Mouse (Mus musculus): ENCODE results near the gene Colec11. TPM values are rescaled to one million over a fixed set of nuclear protein-coding genes. Genes with fewer than 3 reads are reported as not detected.
A peak's percentile ranks its signal among the peaks of the same experiment; 100 is the strongest.

The Colec11 gene
- polyA plus RNA-seq, 1 experiment from 2014 or later = 0.93 TPM

GRCm38 (mm10) chr12:28625407-28625806 is 2.2 kb upstream of the Colec11 start:
- ATAC-seq (ENCODE audit: low read depth) = no peak
- no peak overlapping the region for H3K27ac ChIP-seq (replicated peaks)
- no peak overlapping the region for H3K4me2 ChIP-seq
- no peaks in the 10 kb centered on the region for H3K9me3 ChIP-seq
- H3K4me3 ChIP-seq = no peak overlapping the region
- WGBS = 85% methylated on average over 7 of the region's 7 CpGs
- H3K27me3 ChIP-seq = no peaks in the 10 kb centered on the region
- H3K4me1 ChIP-seq (replicated peaks) = peaks cover 9% of the 10 kb centered on the region; the same call in 1 of the 2 replicates
- peaks cover 26% of the 10 kb centered on the region for H3K36me3 ChIP-seq
- no peak overlapping the region for H3K9ac ChIP-seq

- H3K27ac ChIP-seq (replicated peaks) = no peak overlapping the region
- no peak overlapping the region for H3K4me3 ChIP-seq
- 87% methylated on average over 2 of the region's 2 CpGs for WGBS
- no peaks in the 10 kb centered on the region for H3K27me3 ChIP-seq
- ATAC-seq (ENCODE audit: low read depth) = no peak
- H3K9me3 ChIP-seq = no peaks in the 10 kb centered on the region
- H3K4me1 ChIP-seq (replicated peaks) = peaks cover 9% of the 10 kb centered on the region; the same call in 1 of the 2 replicates
- no peak overlapping the region for H3K4me2 ChIP-seq
- H3K9ac ChIP-seq = no peak overlapping the region
- H3K36me3 ChIP-seq = peaks cover 14% of the 10 kb centered on the region
Measured at GRCm38 (mm10) chr12:28624251-28624650, 1.1 kb upstream of the Colec11 start.

- no peak overlapping the region for H3K9ac ChIP-seq
Measured at GRCm38 (mm10) chr12:28622641-28623040, 536 bp downstream of the Colec11 start.

GRCm38 (mm10) chr12:28622167-28622532 is 1.0 kb downstream of the Colec11 start:
- ATAC-seq (ENCODE audit: low read depth) = no peak
- WGBS = 52% methylated on average over 5 of the region's 5 CpGs
- H3K4me2 ChIP-seq = no peak overlapping the region
- H3K4me3 ChIP-seq = no peak overlapping the region
- H3K4me1 ChIP-seq (replicated peaks) = peaks cover 9% of the 10 kb centered on the region; the same call in 1 of the 2 replicates
- no peak overlapping the region for H3K27ac ChIP-seq (replicated peaks)
- no peak overlapping the region for H3K9ac ChIP-seq
- H3K36me3 ChIP-seq = no peaks in the 10 kb centered on the region
- no peaks in the 10 kb centered on the region for H3K9me3 ChIP-seq
- no peaks in the 10 kb centered on the region for H3K27me3 ChIP-seq

More at GRCm38 (mm10) chr12:28622641-28623040, 536 bp downstream of the Colec11 start:
- Histone ChIP-seq H3K4me2 (no peak overlapping the region), H3K9me3 (no peaks in the 10 kb centered on the region), H3K4me3 (no peak overlapping the region), H3K27me3 (no peaks in the 10 kb centered on the region), H3K36me3 (no peaks in the 10 kb centered on the region), H3K4me1 (replicated peaks) (peaks cover 9% of the 10 kb centered on the region; the same call in 1 of the 2 replicates), H3K27ac (replicated peaks) (no peak overlapping the region)
- ATAC-seq (ENCODE audit: low read depth) = no peak
- 82% methylated on average over 1 of the region's 1 CpGs for WGBS

- H3K9me3 ChIP-seq = no peaks in the 10 kb centered on the region
- no peak overlapping the region for H3K4me2 ChIP-seq
- no peak overlapping the region for H3K9ac ChIP-seq
- 41% methylated on average over 7 of the region's 7 CpGs for WGBS
- H3K4me3 ChIP-seq = no peak overlapping the region
- H3K27me3 ChIP-seq = no peaks in the 10 kb centered on the region
- no peak overlapping the region for H3K27ac ChIP-seq (replicated peaks)
- no peak for ATAC-seq (ENCODE audit: low read depth)
- H3K4me1 ChIP-seq (replicated peaks) = peaks cover 9% of the 10 kb centered on the region; the same call in 1 of the 2 replicates
- H3K36me3 ChIP-seq = no peaks in the 10 kb centered on the region
Measured at GRCm38 (mm10) chr12:28621451-28622166, 1.6 kb downstream of the Colec11 start.

GRCm38 (mm10) chr12:28617297-28617696 is 5.9 kb downstream of the Colec11 start:
- 61% methylated on average over 4 of the region's 4 CpGs for WGBS
- no peaks in the 10 kb centered on the region for H3K36me3 ChIP-seq
- no peak overlapping the region for H3K4me2 ChIP-seq
- H3K4me1 ChIP-seq (replicated peaks) = peaks cover 12% of the 10 kb centered on the region; the same call in 1 of the 2 replicates
- H3K27me3 ChIP-seq = no peaks in the 10 kb centered on the region
- H3K4me3 ChIP-seq = no peak overlapping the region
- H3K27ac ChIP-seq (replicated peaks) = no peak overlapping the region
- no peaks in the 10 kb centered on the region for H3K9me3 ChIP-seq
- H3K9ac ChIP-seq = no peak overlapping the region
- ATAC-seq (ENCODE audit: low read depth) = no peak

- no peak overlapping the region for H3K4me3 ChIP-seq
- ATAC-seq (ENCODE audit: low read depth) = no peak
- H3K36me3 ChIP-seq = no peaks in the 10 kb centered on the region
- H3K27me3 ChIP-seq = no peaks in the 10 kb centered on the region
- H3K4me1 ChIP-seq (replicated peaks) = 0 out of 2 replicates have a peak, but pooled peaks cover 3% of the 10 kb centered on the region
- H3K9ac ChIP-seq = no peak overlapping the region
- no peaks in the 10 kb centered on the region for H3K9me3 ChIP-seq
- 82% methylated on average over 7 of the region's 7 CpGs for WGBS
- H3K4me2 ChIP-seq = no peak overlapping the region
- H3K27ac ChIP-seq (replicated peaks) = no peak overlapping the region
Measured at GRCm38 (mm10) chr12:28614401-28614800, 8.8 kb downstream of the Colec11 start.

GRCm38 (mm10) chr12:28612391-28612790 is 10.8 kb downstream of the Colec11 start:
- Histone ChIP-seq H3K27me3 (no peaks in the 10 kb centered on the region), H3K9ac (no peak overlapping the region), H3K4me2 (no peak overlapping the region), H3K4me1 (replicated peaks) (peaks cover 16% of the 10 kb centered on the region), H3K36me3 (no peaks in the 10 kb centered on the region), H3K27ac (replicated peaks) (no peak overlapping the region), H3K9me3 (no peaks in the 10 kb centered on the region), H3K4me3 (no peak overlapping the region)
- 66% methylated on average over 6 of the region's 6 CpGs for WGBS
- no peak for ATAC-seq (ENCODE audit: low read depth)

GRCm38 (mm10) chr12:28607546-28608305 is 15.5 kb downstream of the Colec11 start:
- whole genome bisulfite sequencing = 38% methylated on average over 17 of the region's 17 CpGs

GRCm38 (mm10) chr12:28603494-28603893 is 19.7 kb downstream of the Colec11 start:
- Histone ChIP-seq H3K4me2 (no peak overlapping the region), H3K9me3 (no peaks in the 10 kb centered on the region), H3K4me3 (no peak overlapping the region), H3K36me3 (no peaks in the 10 kb centered on the region), H3K9ac (no peak overlapping the region), H3K27me3 (no peaks in the 10 kb centered on the region), H3K27ac (replicated peaks) (no peak overlapping the region), H3K4me1 (replicated peaks) (peaks cover 30% of the 10 kb centered on the region)
- 53% methylated on average over 1 of the region's 1 CpGs for WGBS
- ATAC-seq (ENCODE audit: low read depth) = no peak

More at GRCm38 (mm10) chr12:28607546-28608305, 15.5 kb downstream of the Colec11 start:
- no peaks in the 10 kb centered on the region for H3K9me3 ChIP-seq
- peak overlapping the region; percentile 87 for H3K27ac ChIP-seq (replicated peaks)
- ATAC-seq (ENCODE audit: low read depth) = peak; percentile 76
- peak overlapping the region; percentile 41 for H3K9ac ChIP-seq
- no peaks in the 10 kb centered on the region for H3K27me3 ChIP-seq
- H3K4me3 ChIP-seq = peak overlapping the region; percentile 1; the same call in 1 of the 2 replicates
- H3K36me3 ChIP-seq = no peaks in the 10 kb centered on the region
- peaks cover 20% of the 10 kb centered on the region for H3K4me1 ChIP-seq (replicated peaks)
- peak overlapping the region; percentile 35 for H3K4me2 ChIP-seq

GRCm38 (mm10) chr12:28602259-28602658 is 20.9 kb downstream of the Colec11 start:
- no peaks in the 10 kb centered on the region for H3K36me3 ChIP-seq
- ATAC-seq (ENCODE audit: low read depth) = no peak
- H3K4me2 ChIP-seq = no peak overlapping the region
- H3K9me3 ChIP-seq = no peaks in the 10 kb centered on the region
- H3K27ac ChIP-seq (replicated peaks) = no peak overlapping the region
- H3K9ac ChIP-seq = no peak overlapping the region
- no peaks in the 10 kb centered on the region for H3K27me3 ChIP-seq
- WGBS = 18% methylated on average over 4 of the region's 4 CpGs
- H3K4me3 ChIP-seq = no peak overlapping the region
- H3K4me1 ChIP-seq (replicated peaks) = peaks cover 28% of the 10 kb centered on the region

- Histone ChIP-seq H3K9ac (no peak overlapping the region), H3K27me3 (no peaks in the 10 kb centered on the region), H3K4me1 (replicated peaks) (peaks cover 23% of the 10 kb centered on the region), H3K4me3 (no peak overlapping the region), H3K36me3 (no peaks in the 10 kb centered on the region), H3K4me2 (no peak overlapping the region), H3K27ac (replicated peaks) (no peak overlapping the region), H3K9me3 (no peaks in the 10 kb centered on the region)
- 54% methylated on average over 2 of the region's 2 CpGs for WGBS
- ATAC-seq (ENCODE audit: low read depth) = peak; percentile 48; the same call in 1 of the 2 replicates
Measured at GRCm38 (mm10) chr12:28598526-28598991, 24.6 kb downstream of the Colec11 start.

All from neural tube, embryonic 13.5 days (tissue).